Mouse (Mus musculus): ENCODE data around the gene Cnr2. TPM values are rescaled to one million over a fixed set of nuclear protein-coding genes. Genes with fewer than 3 reads are reported as not detected.

Cnr2 gene
- total RNA-seq, 1 experiment from 2014 or later = 2.2 TPM

GRCm38 (mm10) chr4:135964426-135964825, 69.2 kb downstream of the Cnr2 start:
- peak; percentile 68 for DNase-seq

GRCm38 (mm10) chr4:135965113-135965512, 69.9 kb downstream of the Cnr2 start:
- DNase-seq = no peak

- DNase-seq = no peak
Measured at GRCm38 (mm10) chr4:135966283-135966682, 71.1 kb downstream of the Cnr2 start.

GRCm38 (mm10) chr4:135967086-135967760, 72.0 kb downstream of the Cnr2 start:
- no peak for DNase-seq

GRCm38 (mm10) chr4:135968271-135968869, 73.2 kb downstream of the Cnr2 start:
- no peak for DNase-seq

GRCm38 (mm10) chr4:135969070-135969750, 74.0 kb downstream of the Cnr2 start:
- no peak for DNase-seq

Other genes with a start within 250 kb of the Cnr2 start
- 0.18 and 0.19 TPM in 2 replicates for gene Ifnlr1, start 209.1 kb upstream of the Cnr2 start, total RNA-seq (2021)
- gene Il22ra1, start 167.2 kb upstream of the Cnr2 start, total RNA-seq (2021) = 1.3 and 1.6 TPM in 2 replicates
- gene Myom3, start 135.7 kb upstream of the Cnr2 start, total RNA-seq (2021) = 0.48 and 0.64 TPM in 2 replicates
- gene Srsf10, start 39.6 kb upstream of the Cnr2 start, total RNA-seq (2021) = 125 and 168 TPM in 2 replicates
- 118 and 134 TPM in 2 replicates for gene Pnrc2, start 21.5 kb upstream of the Cnr2 start, total RNA-seq (2021)
- 87.8 and 93.9 TPM in 2 replicates for gene Fuca1, start 25.3 kb downstream of the Cnr2 start, total RNA-seq (2021)
- 52.6 and 57.3 TPM in 2 replicates for gene Hmgcl, start 51.1 kb downstream of the Cnr2 start, total RNA-seq (2021)
- gene Gale, start 68.3 kb downstream of the Cnr2 start, total RNA-seq (2021) = 13.0 and 15.7 TPM in 2 replicates
- 66.4 and 74.3 TPM in 2 replicates for gene Lypla2, start 77.2 kb downstream of the Cnr2 start, total RNA-seq (2021)
- 30.8 and 33.2 TPM in 2 replicates for gene Pithd1, start 91.9 kb downstream of the Cnr2 start, total RNA-seq (2021)
- 40.8 and 42.3 TPM in 2 replicates for gene Eloa, start 126.4 kb downstream of the Cnr2 start, total RNA-seq (2021)
- gene Rpl11, start 158.0 kb downstream of the Cnr2 start, total RNA-seq (2021) = 605 and 780 TPM in 2 replicates
- 59.6 and 78.0 TPM in 2 replicates for gene Id3, start 248.1 kb downstream of the Cnr2 start, total RNA-seq (2021)

Measured in adrenal gland, postnatal 25 days (tissue).